Mouse (Mus musculus) kidney, adult 2 months (tissue): ENCODE data around the gene Hivep2.

Experiments used
- CTCF ChIP-seq: fragments of 200-500 bp; conservative IDR thresholded peaks from 2 replicates; pipeline ENCODE4 v1.5.1; 2011; ENCODE audit warnings: low read depth, mild to moderate bottlenecking, control low read depth, low read length, moderate library complexity, mixed read lengths; ENCODE audit not compliant: insufficient read depth, insufficient read length
- POLR2A ChIP-seq: fragments of 200-500 bp; IDR thresholded peaks from one replicate; pipeline ENCODE4 v1.6.1; 2011; ENCODE audit warnings: low read depth, low read length, control low read depth

DNA sequence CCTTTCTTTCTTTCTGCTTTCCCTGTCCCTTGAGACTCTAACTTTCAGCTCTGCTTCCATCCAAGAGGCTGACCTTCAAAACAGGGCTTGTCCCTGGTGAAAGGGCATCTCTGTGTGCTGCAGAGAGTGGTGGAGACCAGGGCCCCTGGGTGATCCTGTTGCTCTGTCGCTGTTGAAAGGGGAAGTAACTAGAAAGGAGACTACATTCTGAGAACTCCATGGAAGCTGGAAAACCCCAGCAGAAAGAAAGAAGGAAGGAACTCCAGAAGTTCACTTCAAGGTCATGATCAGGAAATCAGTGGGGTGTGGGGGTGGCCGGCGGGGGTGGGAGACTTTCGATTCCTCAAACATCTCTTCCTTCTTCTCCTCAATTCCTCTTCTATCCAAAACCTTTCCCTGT, 208.2 kb downstream of the Hivep2 start:
- TF ChIP-seq POLR2A (no peak), CTCF (no peak)
